Mouse (Mus musculus) small intestine, adult 2 months (tissue): Measurements from ENCODE around the gene Nsg1.

Experiments used
- CTCF ChIP-seq: fragments of 200-500 bp; IDR thresholded peaks from 2 replicates; pipeline ENCODE4 v1.5.1; 2012; ENCODE audit warnings: low read depth, mild to moderate bottlenecking, control low read depth, inconsistent platforms, low read length, moderate library complexity, mixed read lengths; ENCODE audit not compliant: insufficient replicate concordance, insufficient read length; ENCODE audit errors: extremely low read depth
- POLR2A ChIP-seq: fragments of 200-500 bp; IDR thresholded peaks from 2 replicates; pipeline ENCODE4 v1.6.1; 2012; ENCODE audit warnings: low read depth, mild to moderate bottlenecking, control low read depth, inconsistent platforms, low read length, moderate library complexity

DNA sequence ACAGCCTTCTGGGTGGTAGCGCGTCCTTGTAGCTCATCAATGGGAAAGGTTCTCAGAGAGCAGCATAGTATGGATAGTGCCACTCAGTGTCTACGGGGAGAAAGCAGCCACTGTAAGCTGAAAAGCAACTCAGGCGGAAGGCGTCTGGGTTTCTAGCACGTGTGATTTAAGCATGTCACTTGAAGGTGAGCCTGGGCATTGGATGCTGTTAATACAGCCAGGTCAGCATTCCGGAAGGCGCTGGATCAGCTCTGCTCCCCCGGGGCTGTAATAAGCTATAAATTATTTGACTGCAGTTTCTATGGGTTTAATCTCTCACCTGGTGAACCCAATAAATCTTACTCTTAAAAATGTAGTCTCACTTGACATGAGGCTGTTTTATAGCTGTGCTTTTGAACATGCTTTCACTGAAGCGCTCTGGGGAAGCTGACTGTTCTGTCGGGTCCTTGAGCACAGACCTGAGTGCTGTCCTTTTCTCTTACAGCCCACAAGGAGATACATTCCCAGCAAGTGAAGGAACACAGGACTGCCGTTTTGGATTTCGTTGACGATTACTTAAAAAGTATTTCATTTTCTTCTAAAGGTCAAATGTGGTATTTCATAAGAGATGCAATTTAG, 53.5 kb downstream of the Nsg1 start:
- TF ChIP-seq POLR2A, result no peak
- no peak for TF ChIP-seq CTCF
